Mouse (Mus musculus) forebrain, embryonic 12.5 days (tissue): ENCODE measurements at regions not wholly inside any gene's neighbourhood (a gene's known extent, or its start where the extent isn't known, plus 50 kb on each side); places are given as distances from the start of the nearest gene placed in this dataset.
A peak's percentile ranks its signal among the peaks of the same experiment; 100 is the strongest.

Experiments
- ATAC-seq: fragments of 200-750 bp; cut with Nextera tagmentation; 2 replicates; pipeline ENCODE4 v1.8.0; 2017; ENCODE audit warnings: moderate TSS enrichment; ENCODE audit not compliant: low FRiP score
- H3K27ac ChIP-seq: fragments of 300-500 bp; sonication (generic); 2 replicates; pipeline ENCODE4 v1.5.1; 2016; ENCODE audit warnings: mild to moderate bottlenecking
- H3K27me3 ChIP-seq: fragments of 300-500 bp; sonication (generic); 2 replicates; pipeline ENCODE4 v1.6.1; 2016; ENCODE audit warnings: mild to moderate bottlenecking
- H3K36me3 ChIP-seq: fragments of 300-500 bp; sonication (generic); replicated peaks from 2 replicates; pipeline ENCODE4 v1.6.1; 2016; ENCODE audit warnings: mild to moderate bottlenecking
- H3K4me1 ChIP-seq: fragments of 300-500 bp; sonication (generic); 2 replicates; pipeline ENCODE4 v1.6.1; 2016
- H3K4me2 ChIP-seq: fragments of 300-500 bp; sonication (generic); 2 replicates; pipeline ENCODE4 v1.6.1; 2016; ENCODE audit warnings: mild to moderate bottlenecking, moderate library complexity
- H3K4me3 ChIP-seq: fragments of 300-500 bp; sonication (generic); replicated peaks from 2 replicates; pipeline ENCODE4 v1.5.1; 2016; ENCODE audit warnings: mild to moderate bottlenecking
- H3K9ac ChIP-seq: fragments of 300-500 bp; sonication (generic); 2 replicates; pipeline ENCODE4 v1.6.1; 2016; ENCODE audit warnings: mild to moderate bottlenecking
- H3K9me3 ChIP-seq: fragments of 300-500 bp; sonication (generic); 2 replicates; pipeline ENCODE4 v1.6.1; 2016
- WGBS: fragments of 180-500 bp; shearing (Covaris S2); methylation state at CpG from one replicate; pipeline ENCODE4 v1.1.7; 2016; 5-methylcytosine and 5-hydroxymethylcytosine counted together

- H3K9ac ChIP-seq: no peak overlapping the region
- no peak for ATAC-seq
- no peaks in the 10 kb centered on the region for H3K36me3 ChIP-seq
- no peak overlapping the region for H3K4me3 ChIP-seq
- no peaks in the 10 kb centered on the region for H3K9me3 ChIP-seq
- no peaks in the 10 kb centered on the region for H3K27me3 ChIP-seq
- no peaks in the 10 kb centered on the region for H3K4me1 ChIP-seq
- 90% methylated on average over 4 of the region's 4 CpGs for WGBS
- H3K27ac ChIP-seq: no peak overlapping the region
- no peak overlapping the region for H3K4me2 ChIP-seq
These were observed 342.4 kb upstream of the Kirrel3 start for GRCm38 (mm10) chr9:34143131-34143795.

DNA sequence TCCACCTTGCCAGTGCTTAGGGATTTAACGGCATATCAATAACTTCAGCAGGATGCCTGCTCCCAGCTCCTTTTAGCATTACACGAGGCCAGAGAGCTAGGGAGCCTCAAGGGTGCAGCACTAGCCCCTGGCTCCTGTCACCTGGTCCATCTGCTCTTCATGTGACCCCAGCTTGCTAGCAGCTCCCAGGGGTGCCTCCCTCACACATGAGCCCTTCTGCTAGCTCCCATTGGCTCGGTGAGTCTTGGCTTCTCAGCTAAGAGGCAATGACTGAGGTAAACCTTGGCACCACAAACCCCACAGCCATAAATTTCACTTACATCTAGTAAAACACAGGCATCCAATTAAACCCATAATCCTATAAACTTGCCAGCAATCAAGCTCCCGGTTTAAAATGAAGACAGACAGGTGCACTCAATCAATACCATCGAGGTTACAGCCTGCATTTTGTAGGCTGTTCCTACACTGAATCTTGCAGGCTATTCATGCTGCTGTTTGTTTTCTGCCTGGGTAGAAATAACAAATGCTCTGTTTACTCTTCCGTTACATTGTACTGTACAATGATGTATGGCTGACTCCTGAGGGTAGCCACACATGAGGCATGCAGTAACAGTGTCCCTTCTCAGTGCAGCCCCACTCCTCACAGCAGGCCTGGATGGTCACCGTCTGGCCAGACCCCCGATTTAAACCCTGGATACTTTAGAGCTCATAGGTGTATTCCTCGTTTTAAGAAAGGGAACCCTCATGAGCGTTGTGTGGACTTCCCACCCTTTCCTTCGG, 330.3 kb upstream of the Kirrel3 start:
- 0 out of 2 replicates have a peak, but pooled peaks have one; percentile 67 for ATAC-seq
- H3K27me3 ChIP-seq: no peaks in the 10 kb centered on the region
- H3K4me1 ChIP-seq: peaks cover 8% of the 10 kb centered on the region
- no peak overlapping the region for H3K4me2 ChIP-seq
- no peaks in the 10 kb centered on the region for H3K9me3 ChIP-seq
- H3K27ac ChIP-seq: no peak overlapping the region
- H3K9ac ChIP-seq: no peak overlapping the region
- H3K36me3 ChIP-seq: no peaks in the 10 kb centered on the region
- WGBS: 64% methylated on average over 11 of the region's 11 CpGs
- no peak overlapping the region for H3K4me3 ChIP-seq

GRCm38 (mm10) chr9:34156581-34156980, 329.1 kb upstream of the Kirrel3 start:
- H3K4me2 ChIP-seq: no peak overlapping the region
- H3K36me3 ChIP-seq: no peaks in the 10 kb centered on the region

DNA sequence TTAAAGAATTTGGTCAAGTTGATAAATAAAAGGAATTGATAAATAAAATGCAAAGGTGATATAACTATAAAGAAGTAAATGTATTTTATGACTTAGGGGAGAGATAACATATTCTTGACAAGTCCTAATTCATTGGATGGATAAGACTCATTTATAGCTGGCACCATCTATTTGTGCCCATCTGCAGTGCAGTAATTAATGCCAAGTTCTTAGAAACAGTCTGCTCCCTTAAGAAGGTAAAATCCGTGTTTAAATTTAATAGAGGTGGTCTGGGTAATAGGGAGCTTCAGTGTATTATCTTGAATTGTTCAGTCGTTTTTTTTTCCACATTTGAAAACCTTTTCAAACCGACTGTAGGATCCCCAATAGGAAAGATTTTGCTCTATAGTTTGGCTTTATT, 324.6 kb upstream of the Kirrel3 start:
- ATAC-seq: no peak

More at GRCm38 (mm10) chr9:34156581-34156980, 329.1 kb upstream of the Kirrel3 start:
- H3K4me1 ChIP-seq: peaks cover 8% of the 10 kb centered on the region
- no peak overlapping the region for H3K9ac ChIP-seq
- no peak for ATAC-seq
- no peaks in the 10 kb centered on the region for H3K9me3 ChIP-seq
- no peaks in the 10 kb centered on the region for H3K27me3 ChIP-seq
- WGBS: 66% methylated on average over 3 of the region's 3 CpGs
- H3K4me3 ChIP-seq: no peak overlapping the region
- no peak overlapping the region for H3K27ac ChIP-seq

GRCm38 (mm10) chr9:34186314-34186713, 299.4 kb upstream of the Kirrel3 start:
- Histone ChIP-seq H3K36me3 (no peaks in the 10 kb centered on the region), H3K9me3 (no peaks in the 10 kb centered on the region), H3K27me3 (peaks cover 3% of the 10 kb centered on the region; the same call in 1 of the 2 replicates), H3K4me3 (no peak overlapping the region), H3K27ac (no peak overlapping the region), H3K4me1 (no peaks in the 10 kb centered on the region), H3K9ac (no peak overlapping the region), H3K4me2 (no peak overlapping the region)
- no peak for ATAC-seq
- 89% methylated on average over 4 of the region's 4 CpGs for WGBS

More for the DNA sequence above, 324.6 kb upstream of the Kirrel3 start:
- H3K9ac ChIP-seq: no peak overlapping the region
- H3K9me3 ChIP-seq: no peaks in the 10 kb centered on the region
- 68% methylated on average over 3 of the region's 3 CpGs for WGBS
- no peak overlapping the region for H3K4me3 ChIP-seq
- H3K36me3 ChIP-seq: no peaks in the 10 kb centered on the region
- H3K27ac ChIP-seq: no peak overlapping the region
- no peak overlapping the region for H3K4me2 ChIP-seq
- H3K4me1 ChIP-seq: peaks cover 1% of the 10 kb centered on the region
- no peaks in the 10 kb centered on the region for H3K27me3 ChIP-seq

DNA sequence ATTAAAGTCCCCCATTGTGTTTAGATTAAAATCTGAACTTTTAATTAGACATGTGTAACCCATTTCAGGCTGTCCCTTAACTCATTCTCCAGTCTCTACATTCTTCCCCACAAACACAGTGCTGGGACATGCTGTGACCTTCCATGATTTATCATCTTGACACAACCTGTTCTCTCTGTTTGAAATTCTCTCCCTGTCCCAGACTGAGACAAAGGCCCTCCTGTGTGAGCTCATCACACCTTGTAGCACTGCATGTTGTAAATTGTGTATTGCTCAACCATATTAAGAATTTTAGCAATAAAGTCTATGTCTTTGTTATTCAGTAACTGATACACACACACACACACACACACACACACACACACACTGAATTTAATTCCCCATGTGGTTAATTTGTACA, 293.2 kb upstream of the Kirrel3 start:
- Histone ChIP-seq H3K27ac (no peak overlapping the region), H3K9me3 (no peaks in the 10 kb centered on the region), H3K27me3 (no peaks in the 10 kb centered on the region), H3K4me2 (no peak overlapping the region), H3K9ac (no peak overlapping the region), H3K4me1 (no peaks in the 10 kb centered on the region), H3K4me3 (no peak overlapping the region), H3K36me3 (no peaks in the 10 kb centered on the region)
- ATAC-seq: no peak

DNA sequence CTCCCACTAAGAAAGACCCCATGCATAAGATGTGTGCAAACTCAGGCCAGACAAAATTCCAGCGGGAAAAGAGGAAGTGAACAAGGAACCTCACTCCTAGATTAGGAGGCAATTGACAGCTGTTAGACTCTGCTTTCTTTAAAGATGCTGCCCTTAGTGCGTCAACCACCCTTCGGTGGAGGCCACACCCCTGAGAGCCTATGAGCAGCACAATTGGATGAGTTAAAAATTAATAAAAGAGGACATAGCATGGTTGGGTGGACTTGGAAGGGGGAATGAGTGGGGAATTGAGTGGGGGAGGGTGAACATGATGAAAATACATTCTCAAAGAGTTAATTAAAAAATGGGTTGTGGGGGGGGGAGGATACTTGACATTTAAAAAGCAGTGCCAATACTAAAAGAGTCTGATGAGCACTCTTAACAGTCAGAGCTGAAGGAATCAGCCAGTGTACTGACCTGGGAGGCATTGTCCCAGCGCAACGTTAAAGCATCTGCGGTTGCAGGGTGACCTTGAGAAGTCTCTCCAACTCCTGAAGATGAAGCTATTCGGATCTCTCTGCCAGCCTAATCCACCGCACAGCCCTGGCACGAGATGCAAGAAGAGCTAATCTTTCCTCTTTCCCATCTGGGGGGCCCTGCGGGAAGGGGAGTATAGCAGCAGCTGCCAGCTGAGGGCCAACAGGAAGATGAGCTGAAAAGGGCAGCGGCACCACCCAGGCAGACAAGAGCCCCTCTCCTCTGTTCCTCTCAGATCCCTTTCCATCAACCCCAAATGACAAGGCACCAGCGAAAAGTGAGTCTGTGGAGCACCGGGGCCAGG, 283.4 kb upstream of the Kirrel3 start:
- Histone ChIP-seq H3K9me3 (no peaks in the 10 kb centered on the region), H3K4me2 (peak overlapping the region; percentile 32), H3K27ac (peak overlapping the region; percentile 36; the same call in 1 of the 2 replicates), H3K9ac (0 out of 2 replicates have a peak overlapping the region, but pooled peaks have one; percentile 25), H3K36me3 (no peaks in the 10 kb centered on the region), H3K27me3 (peaks cover 3% of the 10 kb centered on the region), H3K4me3 (no peak overlapping the region; the same call in 1 of the 2 replicates), H3K4me1 (peaks cover 27% of the 10 kb centered on the region)
- ATAC-seq: peak; percentile 64
- WGBS: 36% methylated on average over 13 of the region's 13 CpGs

GRCm38 (mm10) chr9:34202942-34203551, 282.6 kb upstream of the Kirrel3 start:
- no peaks in the 10 kb centered on the region for H3K9me3 ChIP-seq
- H3K36me3 ChIP-seq: no peaks in the 10 kb centered on the region
- peak overlapping the region; percentile 36 for H3K27ac ChIP-seq
- H3K4me1 ChIP-seq: peaks cover 27% of the 10 kb centered on the region
- WGBS: 13% methylated on average over 11 of the region's 11 CpGs
- ATAC-seq: peak; percentile 71
- H3K4me2 ChIP-seq: peak overlapping the region; percentile 32
- H3K27me3 ChIP-seq: peaks cover 3% of the 10 kb centered on the region
- no peak overlapping the region; the same call in 1 of the 2 replicates for H3K4me3 ChIP-seq
- H3K9ac ChIP-seq: peak overlapping the region; percentile 25; the same call in 1 of the 2 replicates

DNA sequence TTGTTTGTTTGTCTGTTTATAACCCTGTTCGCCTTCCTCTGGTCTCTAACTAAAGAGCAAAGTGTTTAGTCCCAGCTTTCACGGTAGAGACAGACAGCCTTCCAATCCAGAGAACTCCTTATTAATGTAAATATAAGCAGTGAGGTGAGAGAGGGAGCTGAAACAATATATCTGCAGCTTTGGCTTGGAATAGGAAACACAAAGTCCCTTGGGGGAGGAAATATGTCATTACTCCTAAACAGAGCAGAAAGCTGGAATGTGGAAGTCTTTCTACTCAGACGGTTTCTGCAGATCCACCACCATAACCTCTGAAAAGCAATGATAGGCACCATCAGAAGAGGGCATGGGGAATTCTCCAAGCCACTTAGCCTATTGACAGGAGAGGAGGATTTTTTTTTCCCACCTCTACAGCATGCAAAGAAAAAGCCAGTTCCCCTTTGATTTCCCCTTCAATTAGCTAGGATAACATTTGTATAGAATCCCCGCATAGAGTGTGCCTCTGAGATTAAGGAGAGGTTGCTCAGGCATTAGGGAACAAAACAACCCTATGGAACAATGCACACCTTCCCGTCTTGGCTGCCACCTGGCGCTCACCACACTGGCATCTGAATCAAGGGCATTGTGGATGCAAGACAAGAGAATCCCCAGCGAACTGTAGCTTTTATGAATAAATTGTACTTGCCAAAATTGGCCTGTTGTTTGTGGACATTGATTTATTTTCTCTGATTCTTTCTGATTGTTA, 281.9 kb upstream of the Kirrel3 start:
- peak; percentile 47 for ATAC-seq
- 5% methylated on average over 7 of the region's 7 CpGs for WGBS
- Histone ChIP-seq H3K27me3 (peaks cover 3% of the 10 kb centered on the region), H3K9ac (no peak overlapping the region), H3K4me1 (peaks cover 27% of the 10 kb centered on the region), H3K36me3 (no peaks in the 10 kb centered on the region), H3K4me3 (no peak overlapping the region), H3K9me3 (no peaks in the 10 kb centered on the region), H3K27ac (no peak overlapping the region), H3K4me2 (no peak overlapping the region)

- Histone ChIP-seq H3K4me2 (no peak overlapping the region), H3K27ac (no peak overlapping the region), H3K9ac (no peak overlapping the region), H3K4me1 (peaks cover 27% of the 10 kb centered on the region), H3K4me3 (no peak overlapping the region), H3K36me3 (no peaks in the 10 kb centered on the region), H3K27me3 (peaks cover 3% of the 10 kb centered on the region), H3K9me3 (no peaks in the 10 kb centered on the region)
- ATAC-seq: no peak
- WGBS: 8% methylated on average over 2 of the region's 2 CpGs
These were observed 281.2 kb upstream of the Kirrel3 start for GRCm38 (mm10) chr9:34204479-34204878.

DNA sequence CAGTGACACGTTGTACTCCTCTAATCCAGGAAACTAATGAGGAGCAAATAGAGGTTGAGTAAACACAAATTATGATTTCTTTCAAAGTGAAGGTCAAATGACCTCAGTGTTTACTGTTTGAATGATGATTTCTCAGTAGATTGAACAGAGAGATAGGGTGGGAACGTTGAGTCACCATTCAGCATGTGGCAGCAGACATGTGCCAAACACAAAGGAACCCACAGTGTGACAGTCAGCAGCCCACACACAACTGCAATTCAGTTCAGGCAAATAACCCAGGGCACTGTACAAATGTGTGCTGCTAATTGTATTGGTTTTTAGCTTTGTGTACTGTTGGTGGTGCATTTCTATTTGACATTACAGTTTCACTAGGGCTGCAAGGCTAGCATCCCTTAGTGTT, 254.1 kb upstream of the Kirrel3 start:
- H3K4me3 ChIP-seq: no peak overlapping the region
- no peak for ATAC-seq
- no peaks in the 10 kb centered on the region for H3K4me1 ChIP-seq
- no peak overlapping the region for H3K4me2 ChIP-seq
- H3K36me3 ChIP-seq: no peaks in the 10 kb centered on the region
- H3K9ac ChIP-seq: no peak overlapping the region
- no peaks in the 10 kb centered on the region for H3K27me3 ChIP-seq
- no peak overlapping the region for H3K27ac ChIP-seq
- WGBS: 39% methylated on average over 2 of the region's 2 CpGs
- H3K9me3 ChIP-seq: no peaks in the 10 kb centered on the region
